Mouse (Mus musculus): ENCODE results near the gene Sgk2. TPM values are rescaled to one million over a fixed set of nuclear protein-coding genes. Genes with fewer than 3 reads are reported as not detected.

Gene Sgk2
- polyA plus RNA-seq, 1 experiment = not detected

DNA sequence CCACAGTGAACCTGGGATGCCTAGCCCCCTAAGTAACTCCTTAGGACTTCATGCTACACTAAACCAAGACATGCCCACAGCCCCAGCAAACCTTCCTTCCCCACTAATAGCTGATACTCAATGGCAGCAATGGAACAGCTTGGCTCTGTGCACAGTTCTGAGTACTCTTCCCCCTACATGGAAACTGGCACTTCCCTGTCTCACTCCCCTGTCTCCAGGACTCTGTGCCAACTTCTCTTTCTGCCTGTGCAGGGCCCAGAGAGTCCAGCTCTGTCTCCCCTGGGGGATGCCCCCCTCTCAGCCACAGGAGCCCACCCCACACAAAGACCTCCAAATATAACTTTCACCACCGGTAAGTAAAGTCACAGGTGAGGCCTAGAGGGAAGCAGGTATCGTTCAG lies 20.4 kb upstream of the Sgk2 start:
- Histone ChIP-seq H3K27ac (ENCODE audit: insufficient read depth, low read depth, low read length) (no peak overlapping the region), H3K4me3 (ENCODE audit: insufficient read depth, low read length) (no peak overlapping the region), H3K4me1 (ENCODE audit: control insufficient read depth, insufficient read depth, low read length) (0 out of 2 replicates have a peak, but pooled peaks cover 2% of the 10 kb centered on the region)
- TF ChIP-seq POLR2A (IDR thresholded peaks at IDR 0.05; ENCODE audit: borderline replicate concordance, low read depth, low read length) (no peak), CTCF (IDR thresholded peaks at IDR 0.05; ENCODE audit: low read depth, low read length) (no peak)

GRCm38 (mm10) chr2:162968357-162968756 lies 18.8 kb upstream of the Sgk2 start:
- no peak overlapping the region for H3K4me3 ChIP-seq (ENCODE audit: insufficient read depth, low read length)
- TF ChIP-seq POLR2A (IDR thresholded peaks at IDR 0.05; ENCODE audit: borderline replicate concordance, low read depth, low read length) (no peak), CTCF (IDR thresholded peaks at IDR 0.05; ENCODE audit: low read depth, low read length) (peak; percentile 84)
- peaks cover 13% of the 10 kb centered on the region for H3K4me1 ChIP-seq (ENCODE audit: control insufficient read depth, insufficient read depth, low read length)
- H3K27ac ChIP-seq (ENCODE audit: insufficient read depth, low read depth, low read length) = no peak overlapping the region

- Histone ChIP-seq H3K27ac (ENCODE audit: insufficient read depth, low read depth, low read length) (no peak overlapping the region), H3K4me3 (ENCODE audit: insufficient read depth, low read length) (no peak overlapping the region), H3K4me1 (ENCODE audit: control insufficient read depth, insufficient read depth, low read length) (peaks cover 19% of the 10 kb centered on the region)
- no peak for TF ChIP-seq CTCF (IDR thresholded peaks at IDR 0.05; ENCODE audit: low read depth, low read length)
- no peak for TF ChIP-seq POLR2A (IDR thresholded peaks at IDR 0.05; ENCODE audit: borderline replicate concordance, low read depth, low read length)
Measured at GRCm38 (mm10) chr2:162969101-162969500, 18.0 kb upstream of the Sgk2 start.

GRCm38 (mm10) chr2:162970896-162971295 lies 16.2 kb upstream of the Sgk2 start:
- TF ChIP-seq POLR2A (IDR thresholded peaks at IDR 0.05; ENCODE audit: borderline replicate concordance, low read depth, low read length) = no peak
- TF ChIP-seq CTCF (IDR thresholded peaks at IDR 0.05; ENCODE audit: low read depth, low read length) = no peak
- Histone ChIP-seq H3K27ac (ENCODE audit: insufficient read depth, low read depth, low read length) (no peak overlapping the region), H3K4me1 (ENCODE audit: control insufficient read depth, insufficient read depth, low read length) (peaks cover 31% of the 10 kb centered on the region)

GRCm38 (mm10) chr2:162972752-162973151 lies 14.4 kb upstream of the Sgk2 start:
- peaks cover 41% of the 10 kb centered on the region for H3K4me1 ChIP-seq (ENCODE audit: control insufficient read depth, insufficient read depth, low read length)

More at GRCm38 (mm10) chr2:162970896-162971295, 16.2 kb upstream of the Sgk2 start:
- H3K4me3 ChIP-seq (ENCODE audit: insufficient read depth, low read length) = no peak overlapping the region

DNA sequence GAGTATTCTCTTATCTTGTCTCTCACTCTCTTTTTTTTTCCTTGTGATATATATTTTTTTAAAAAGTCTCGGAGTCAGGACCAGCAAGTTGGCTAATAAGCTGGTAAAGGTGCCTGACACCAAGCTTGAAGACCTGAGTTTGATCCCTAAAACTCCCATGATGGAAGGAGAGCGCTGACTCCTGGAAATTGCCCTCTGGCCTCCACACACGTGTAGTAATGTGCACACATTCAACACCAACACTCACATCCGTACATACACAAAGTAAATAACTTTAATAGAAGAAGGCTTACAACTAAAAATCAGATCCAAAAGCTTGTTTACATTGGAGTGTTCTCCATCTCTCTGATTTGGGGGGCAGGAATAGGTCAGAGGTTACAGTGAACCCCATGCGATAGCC lies 13.9 kb upstream of the Sgk2 start:
- H3K4me1 ChIP-seq (ENCODE audit: control insufficient read depth, insufficient read depth, low read length) = peaks cover 41% of the 10 kb centered on the region
- TF ChIP-seq POLR2A (IDR thresholded peaks at IDR 0.05; ENCODE audit: borderline replicate concordance, low read depth, low read length) (no peak), CTCF (IDR thresholded peaks at IDR 0.05; ENCODE audit: low read depth, low read length) (no peak)
- H3K4me3 ChIP-seq (ENCODE audit: insufficient read depth, low read length) = no peak overlapping the region
- no peak overlapping the region for H3K27ac ChIP-seq (ENCODE audit: insufficient read depth, low read depth, low read length)

More at GRCm38 (mm10) chr2:162972752-162973151, 14.4 kb upstream of the Sgk2 start:
- Histone ChIP-seq H3K27ac (ENCODE audit: insufficient read depth, low read depth, low read length) (no peak overlapping the region), H3K4me3 (ENCODE audit: insufficient read depth, low read length) (no peak overlapping the region)
- TF ChIP-seq CTCF (IDR thresholded peaks at IDR 0.05; ENCODE audit: low read depth, low read length) = no peak
- TF ChIP-seq POLR2A (IDR thresholded peaks at IDR 0.05; ENCODE audit: borderline replicate concordance, low read depth, low read length) = no peak

GRCm38 (mm10) chr2:162973637-162974036 lies 13.5 kb upstream of the Sgk2 start:
- Histone ChIP-seq H3K4me1 (ENCODE audit: control insufficient read depth, insufficient read depth, low read length) (peaks cover 41% of the 10 kb centered on the region), H3K27ac (ENCODE audit: insufficient read depth, low read depth, low read length) (no peak overlapping the region), H3K4me3 (ENCODE audit: insufficient read depth, low read length) (no peak overlapping the region)
- TF ChIP-seq POLR2A (IDR thresholded peaks at IDR 0.05; ENCODE audit: borderline replicate concordance, low read depth, low read length) = no peak
- no peak for TF ChIP-seq CTCF (IDR thresholded peaks at IDR 0.05; ENCODE audit: low read depth, low read length)

- no peak for TF ChIP-seq CTCF (IDR thresholded peaks at IDR 0.05; ENCODE audit: low read depth, low read length)
- no peak for TF ChIP-seq POLR2A (IDR thresholded peaks at IDR 0.05; ENCODE audit: borderline replicate concordance, low read depth, low read length)
- peak overlapping the region; percentile 52 for H3K27ac ChIP-seq (ENCODE audit: insufficient read depth, low read depth, low read length)
- H3K4me3 ChIP-seq (ENCODE audit: insufficient read depth, low read length) = no peak overlapping the region
- peaks cover 41% of the 10 kb centered on the region for H3K4me1 ChIP-seq (ENCODE audit: control insufficient read depth, insufficient read depth, low read length)
Measured at GRCm38 (mm10) chr2:162975157-162975775, 11.9 kb upstream of the Sgk2 start.

- peak overlapping the region; percentile 2; the same call in 1 of the 2 replicates for H3K27ac ChIP-seq (ENCODE audit: insufficient read depth, low read depth, low read length)
Measured at GRCm38 (mm10) chr2:162976001-162976400, 11.1 kb upstream of the Sgk2 start.

DNA sequence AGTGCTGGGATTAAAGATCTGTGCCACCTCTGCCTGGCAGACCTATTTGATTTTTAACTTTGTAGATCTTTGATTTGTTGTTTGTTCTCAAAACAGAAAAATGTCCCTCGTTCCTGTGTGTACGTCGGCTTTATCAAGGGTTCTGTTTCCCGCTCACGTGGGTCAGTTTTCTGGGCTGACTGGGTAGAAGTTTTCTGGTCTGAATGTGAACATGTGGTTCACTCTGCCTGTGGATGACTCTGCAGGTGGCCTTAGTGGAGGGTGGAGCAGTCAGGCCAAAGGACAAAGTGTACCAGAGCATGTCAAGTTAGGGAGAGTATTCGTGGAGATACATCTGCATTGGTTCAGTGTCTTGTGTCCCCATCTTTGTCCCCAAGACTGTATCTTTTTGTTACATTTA lies 2.7 kb upstream of the Sgk2 start:
- TF ChIP-seq POLR2A (IDR thresholded peaks at IDR 0.05; ENCODE audit: borderline replicate concordance, low read depth, low read length) = no peak
- no peak for TF ChIP-seq CTCF (IDR thresholded peaks at IDR 0.05; ENCODE audit: low read depth, low read length)
- Histone ChIP-seq H3K4me1 (ENCODE audit: control insufficient read depth, insufficient read depth, low read length) (peaks cover 9% of the 10 kb centered on the region), H3K4me3 (ENCODE audit: insufficient read depth, low read length) (no peak overlapping the region), H3K27ac (ENCODE audit: insufficient read depth, low read depth, low read length) (no peak overlapping the region)

More at GRCm38 (mm10) chr2:162976001-162976400, 11.1 kb upstream of the Sgk2 start:
- TF ChIP-seq POLR2A (IDR thresholded peaks at IDR 0.05; ENCODE audit: borderline replicate concordance, low read depth, low read length) (no peak), CTCF (IDR thresholded peaks at IDR 0.05; ENCODE audit: low read depth, low read length) (no peak)
- peaks cover 41% of the 10 kb centered on the region for H3K4me1 ChIP-seq (ENCODE audit: control insufficient read depth, insufficient read depth, low read length)
- no peak overlapping the region for H3K4me3 ChIP-seq (ENCODE audit: insufficient read depth, low read length)
